Mouse (Mus musculus) MEL (cell line): ENCODE measurements around the gene Fen1. TPM values are rescaled to one million over a fixed set of nuclear protein-coding genes. Genes with fewer than 3 reads are reported as not detected.

Source experiments
- DNase-seq: peaks from one replicate; pipeline ENCODE4 v3.0.0; 2011; ENCODE audit warnings: low read depth, low spot score
- H3K27ac ChIP-seq: 2 replicates; pipeline ENCODE4 v1.5.1; 2012; ENCODE audit warnings: low read depth, mild to moderate bottlenecking, control low read depth, low read length, moderate library complexity; ENCODE audit not compliant: control insufficient read depth
- H3K27me3 ChIP-seq, 2 experiments: fragments of 150-350 bp in 1 of 2; sonication (generic) in 1 of 2; 2 replicates each; pipeline ENCODE4 v1.6.1; 2012; ENCODE audit warnings: low read length in 2 of 2, mild to moderate bottlenecking in 2 of 2, improper control_type of control experiment in 1 of 2, moderate library complexity in 1 of 2; ENCODE audit not compliant: insufficient read depth in 2 of 2, control insufficient read depth in 1 of 2
- H3K36me3 ChIP-seq, 2 experiments: 2 replicates each; pipeline ENCODE4 v1.6.1; 2012 to 2014; ENCODE audit warnings: low read length in 2 of 2, improper control_type of control experiment in 1 of 2, inconsistent platforms in 1 of 2, mild to moderate bottlenecking in 1 of 2; ENCODE audit not compliant: insufficient read depth in 2 of 2, control insufficient read depth in 1 of 2
- H3K4me1 ChIP-seq, 2 experiments: fragments of 150-350 bp in 1 of 2; sonication (generic) in 1 of 2; 2 replicates each; pipeline ENCODE4 v1.6.1; 2012; ENCODE audit warnings: low read length in 2 of 2, improper control_type of control experiment in 1 of 2, mild to moderate bottlenecking in 1 of 2; ENCODE audit not compliant: insufficient read depth in 2 of 2, control insufficient read depth in 1 of 2
- H3K4me3 ChIP-seq, 2 experiments: fragments of 150-350 bp in 1 of 2; sonication (generic) in 1 of 2; 2 replicates each; pipeline ENCODE4 v1.5.1; 2012; ENCODE audit warnings: low read depth in 2 of 2, low read length in 2 of 2, mild to moderate bottlenecking in 2 of 2, moderate library complexity in 2 of 2, control low read depth in 1 of 2, improper control_type of control experiment in 1 of 2; ENCODE audit not compliant: control insufficient read depth in 1 of 2, insufficient read depth in 1 of 2
- H3K79me2 ChIP-seq: 2 replicates; pipeline ENCODE4 v1.6.1; 2012; ENCODE audit warnings: mild to moderate bottlenecking, low read length, moderate library complexity; ENCODE audit not compliant: control insufficient read depth, poor library complexity, insufficient read depth
- H3K9ac ChIP-seq: 2 replicates; pipeline ENCODE4 v1.6.1; 2012; ENCODE audit warnings: low read depth, mild to moderate bottlenecking, control low read depth, low read length, moderate library complexity; ENCODE audit not compliant: control insufficient read depth, poor library complexity, severe bottlenecking
- H3K9me3 ChIP-seq: fragments of 150-350 bp; sonication (generic); replicated peaks from 2 replicates; pipeline ENCODE4 v1.6.1; 2012; ENCODE audit warnings: mild to moderate bottlenecking, low read length, improper control_type of control experiment, moderate library complexity; ENCODE audit not compliant: insufficient read depth
- EP300 ChIP-seq, 2 experiments: IDR thresholded peaks; 2 replicates each; pipeline ENCODE4 v1.6.1; 2011; ENCODE audit warnings: improper control_type of control experiment in 2 of 2, low read length in 2 of 2, low read depth in 1 of 2, mild to moderate bottlenecking in 1 of 2
- MAZ ChIP-seq: IDR thresholded peaks from 2 replicates; pipeline ENCODE4 v1.6.1; 2012; ENCODE audit warnings: low read depth, mild to moderate bottlenecking, inconsistent platforms, low read length, improper control_type of control experiment
- POLR2A ChIP-seq, 2 experiments: IDR thresholded peaks; 2 replicates each; pipeline ENCODE4 v1.6.1; 2011 to 2012; ENCODE audit warnings: low read length in 2 of 2, mild to moderate bottlenecking in 2 of 2, control low read depth in 1 of 2, improper control_type of control experiment in 1 of 2, low read depth in 1 of 2, moderate library complexity in 1 of 2; ENCODE audit not compliant: control insufficient read depth in 1 of 2, insufficient read depth in 1 of 2, poor library complexity in 1 of 2
- ZKSCAN1 ChIP-seq: IDR thresholded peaks from 2 replicates; pipeline ENCODE4 v1.6.1; 2012; ENCODE audit warnings: low read depth, mild to moderate bottlenecking, inconsistent platforms, low read length, improper control_type of control experiment, moderate library complexity
- polyA plus RNA-seq, 2 experiments: library from polyadenylated mRNA; stranded (reverse) in 1 of 2; unstranded in 1 of 2; fragments of >175 nt in 1 of 2; fragments of >200 nt in 1 of 2; gene quantifications; 2 replicates each; pipeline versions ENCODE4 v1.2.1 to v1.2.4; 2012; ENCODE audit warnings: low replicate concordance in 2 of 2, low read depth in 1 of 2; ENCODE audit not compliant: insufficient read length in 2 of 2, insufficient read depth in 1 of 2, missing spikeins in 1 of 2
- total RNA-seq: library from RNA; depleted of rRNA; stranded (reverse); fragments of 300-350 nt; gene quantifications from 2 replicates; pipeline ENCODE4 v1.2.3, GENCODE M21; 2012; rRNA removed

The Fen1 gene
- total and polyA plus RNA-seq, 3 experiments = 145 to 189 TPM; not detected in 1

- Histone ChIP-seq H3K36me3 (no peaks in the 10 kb centered on the region), H3K4me3 (no peak overlapping the region), H3K27me3 (peaks cover 2 to 6% of the 10 kb centered on the region in 2 experiments; a peak in 3 of 4 replicates), H3K9me3 (no peaks in the 10 kb centered on the region), H3K4me1 (no peaks in the 10 kb centered on the region), H3K9ac (no peak overlapping the region), H3K27ac (no peak overlapping the region), H3K79me2 (no peaks in the 10 kb centered on the region)
- no peak for TF ChIP-seq MAZ
- TF ChIP-seq EP300 (IDR thresholded peaks at IDR 0.05; ENCODE audit: low read depth in 1 of 2, low read length in 2 of 2) = no peak
- no peak for TF ChIP-seq ZKSCAN1
- no peak for TF ChIP-seq POLR2A (IDR thresholded peaks at IDR 0.05; ENCODE audit: control insufficient read depth in 1 of 2, insufficient read depth in 1 of 2, low read depth in 1 of 2, low read length in 2 of 2, poor library complexity in 1 of 2)
- no peak for DNase-seq
These were observed 54.8 kb downstream of the Fen1 start for GRCm38 (mm10) chr19:10149189-10149588.

Other genes with a start within 250 kb of the Fen1 start
- 444 and 518 TPM in 2 replicates for gene Fth1, start 223.6 kb downstream of the Fen1 start, total RNA-seq
- 1,000 to 10,000 TPM; 2,118 to 2,175 TPM for gene Fth1, start 223.6 kb downstream of the Fen1 start, polyA plus RNA-seq
- gene Best1, start 202.5 kb downstream of the Fen1 start, total RNA-seq = not detected in 2 replicates
- under 1 TPM in 1 of 2 experiments, not detected in 1; 0.08 TPM for gene Best1, start 202.5 kb downstream of the Fen1 start, polyA plus RNA-seq
- 0.52 and 1.0 TPM in 2 replicates for gene Rab3il1, start 202.5 kb downstream of the Fen1 start, total RNA-seq
- gene Rab3il1, start 202.5 kb downstream of the Fen1 start, polyA plus RNA-seq = 1 to 10 TPM in 1 of 2 experiments, not detected in 1; 1.4 TPM
- 1.4 and 2.3 TPM in 2 replicates for gene Fads3, start 162.6 kb downstream of the Fen1 start, total RNA-seq
- 10 to 100 TPM in 1 of 2 experiments, not detected in 1; 11.2 TPM for gene Fads3, start 162.6 kb downstream of the Fen1 start, polyA plus RNA-seq
- gene Fads2, start 102.4 kb downstream of the Fen1 start, total RNA-seq = 55.2 and 64.0 TPM in 2 replicates
- gene Fads2, start 102.4 kb downstream of the Fen1 start, polyA plus RNA-seq = 100 to 1,000 TPM in 1 of 2 experiments, not detected in 1; 119 TPM
- gene Fads1, start 21.3 kb downstream of the Fen1 start, total RNA-seq = 36.7 and 38.1 TPM in 2 replicates
- gene Fads1, start 21.3 kb downstream of the Fen1 start, polyA plus RNA-seq = 10 to 100 TPM in 1 of 2 experiments, not detected in 1; 69.7 TPM
- 322 and 354 TPM in 2 replicates for gene Tmem258, start 155 bp downstream of the Fen1 start, total RNA-seq
- gene Tmem258, start 155 bp downstream of the Fen1 start, polyA plus RNA-seq = 100 to 1,000 TPM in 1 of 2 experiments, not detected in 1; 337 TPM
- gene Myrf, start 36.6 kb upstream of the Fen1 start, total RNA-seq = 0.20 and 0.23 TPM in 2 replicates
- gene Myrf, start 36.6 kb upstream of the Fen1 start, polyA plus RNA-seq = 1 to 10 TPM in 1 of 2 experiments, not detected in 1; 2.7 TPM
- gene Dagla, start 100.7 kb upstream of the Fen1 start, total RNA-seq = not detected in 2 replicates
- gene Dagla, start 100.7 kb upstream of the Fen1 start, polyA plus RNA-seq = not detected
- gene Syt7, start 184.9 kb upstream of the Fen1 start, total RNA-seq = not detected in 2 replicates
- gene Syt7, start 184.9 kb upstream of the Fen1 start, polyA plus RNA-seq = not detected